Mouse (Mus musculus) brain, embryonic 14.5 days (tissue): Measurements from ENCODE around the gene Akap9.

ENCODE experiments used
- CTCF ChIP-seq: fragments of 200-500 bp; IDR thresholded peaks from 2 replicates; pipeline ENCODE4 v1.5.1; 2012; ENCODE audit warnings: inconsistent platforms, mild to moderate bottlenecking, moderate library complexity, borderline replicate concordance; ENCODE audit not compliant: insufficient read depth, insufficient read length; ENCODE audit errors: extremely low read depth
- POLR2A ChIP-seq: fragments of 200-500 bp; IDR thresholded peaks from 2 replicates; pipeline ENCODE4 v1.6.1; 2012; ENCODE audit warnings: mild to moderate bottlenecking, inconsistent platforms, borderline replicate concordance; ENCODE audit not compliant: poor library complexity, insufficient read depth, insufficient read length, severe bottlenecking; ENCODE audit errors: extremely low read depth

DNA sequence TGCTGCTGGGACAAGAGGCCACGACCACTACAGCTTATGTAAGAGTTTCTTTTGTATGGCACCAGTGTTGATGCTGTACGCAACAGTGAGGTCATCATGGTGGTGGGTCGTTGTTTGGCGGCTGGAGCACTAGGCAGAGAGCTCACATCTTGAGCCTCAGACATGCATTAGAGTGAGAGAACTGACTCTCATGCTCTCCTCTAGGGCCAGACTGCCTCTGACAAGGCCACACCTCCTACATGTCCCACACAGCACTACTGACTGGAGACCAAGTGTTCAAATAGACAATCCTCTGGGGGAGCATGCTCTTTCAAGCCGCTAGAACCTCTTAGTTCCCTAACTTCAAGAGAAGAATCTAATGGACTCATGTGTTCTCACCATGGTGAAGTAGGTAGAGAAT, 11.5 kb downstream of the Akap9 start:
- no peak for TF ChIP-seq POLR2A
- TF ChIP-seq CTCF, result no peak
